Mouse (Mus musculus) stomach, postnatal 0 days (tissue): ENCODE measurements around the gene Treh. TPM values are rescaled to one million over a fixed set of nuclear protein-coding genes. Genes with fewer than 3 reads are reported as not detected.

Experiments used
- ATAC-seq: fragments of 200-750 bp; cut with Nextera tagmentation; 2 replicates; pipeline ENCODE4 v1.8.0; 2017; ENCODE audit not compliant: low FRiP score, low TSS enrichment
- DNase-seq: peaks from one replicate; pipeline ENCODE4 v3.0.0-alpha.2; 2016; ENCODE audit warnings: low spot score
- H3K27ac ChIP-seq: fragments of 300-500 bp; sonication (generic); replicated peaks from 2 replicates; pipeline ENCODE4 v1.5.1; 2014; ENCODE audit warnings: mild to moderate bottlenecking, control low read depth
- H3K27me3 ChIP-seq: fragments of 300-500 bp; sonication (generic); 2 replicates; pipeline ENCODE4 v1.6.1; 2014; ENCODE audit warnings: low read length; ENCODE audit not compliant: control insufficient read depth, insufficient read depth
- H3K36me3 ChIP-seq: fragments of 300-500 bp; sonication (generic); 2 replicates; pipeline ENCODE4 v1.6.1; 2014; ENCODE audit warnings: low read length, mixed read lengths; ENCODE audit not compliant: control insufficient read depth, insufficient read depth
- H3K4me1 ChIP-seq: fragments of 300-500 bp; sonication (generic); replicated peaks from 2 replicates; pipeline ENCODE4 v1.6.1; 2014; ENCODE audit warnings: antibody characterized with exemption; ENCODE audit not compliant: control insufficient read depth, insufficient read depth
- H3K4me2 ChIP-seq: fragments of 300-500 bp; sonication (generic); replicated peaks from 2 replicates; pipeline ENCODE4 v1.6.1; 2014; ENCODE audit warnings: low read depth, mild to moderate bottlenecking, control low read depth, moderate library complexity
- H3K4me3 ChIP-seq: fragments of 300-500 bp; sonication (generic); 2 replicates; pipeline ENCODE4 v1.5.1; 2014; ENCODE audit warnings: low read depth, low read length, control low read depth
- H3K9ac ChIP-seq: fragments of 300-500 bp; sonication (generic); 2 replicates; pipeline ENCODE4 v1.6.1; 2014; ENCODE audit warnings: mild to moderate bottlenecking, low read length, control low read depth, mixed read lengths
- H3K9me3 ChIP-seq: fragments of 300-500 bp; sonication (generic); 2 replicates; pipeline ENCODE4 v1.6.1; 2016; ENCODE audit warnings: low read length; ENCODE audit not compliant: control insufficient read depth
- CTCF ChIP-seq: IDR thresholded peaks from 2 replicates; pipeline ENCODE4 v1.5.1; 2016; ENCODE audit warnings: antibody characterized with exemption, low read depth, mild to moderate bottlenecking, moderate library complexity
- EP300 ChIP-seq: optimal IDR thresholded peaks from 2 replicates; pipeline ENCODE3; 2016; ENCODE audit warnings: antibody characterized with exemption
- WGBS: fragments of 180-500 bp; shearing (Covaris S2); extraction: QIAGEN DNeasy Blood & Tissue Kit; methylation state at CpG from one replicate; pipeline ENCODE4 v1.1.7; 2014; 5-methylcytosine and 5-hydroxymethylcytosine counted together
- polyA plus RNA-seq: library from polyadenylated mRNA; unstranded; fragments of >200 nt; fragmentation: Nextera tagmentation; extraction: Ambion mirVana; gene quantifications from 2 replicates; pipeline ENCODE4 v1.2.1, GENCODE M21; 2015

The Treh gene
- polyA plus RNA-seq, 1 experiment from 2014 or later, result not detected

GRCm38 (mm10) chr9:44655098-44656066 is 17.7 kb upstream of the Treh start:
- 0 out of 2 replicates have a peak, but pooled peaks cover 3% of the 10 kb centered on the region for H3K4me1 ChIP-seq
- no peak overlapping the region; the same call in 1 of the 2 replicates for H3K27ac ChIP-seq
- no peaks in the 10 kb centered on the region for H3K36me3 ChIP-seq
- no peaks in the 10 kb centered on the region for H3K27me3 ChIP-seq
- H3K9me3 ChIP-seq, result no peaks in the 10 kb centered on the region
- H3K9ac ChIP-seq, result no peak overlapping the region; the same call in 1 of the 2 replicates
- peak; percentile 90 for TF ChIP-seq CTCF
- no peak for TF ChIP-seq EP300
- H3K4me3 ChIP-seq, result peak overlapping the region; percentile 24
- peak overlapping the region; percentile 51 for H3K4me2 ChIP-seq
- peak; percentile 58 for DNase-seq
- 20% methylated on average over 26 of the region's 26 CpGs for WGBS
- ATAC-seq, result peak; percentile 64

GRCm38 (mm10) chr9:44663706-44664105 is 9.3 kb upstream of the Treh start:
- no peak for DNase-seq
- TF ChIP-seq CTCF (no peak), EP300 (no peak)
- Histone ChIP-seq H3K27ac (no peak overlapping the region), H3K4me2 (no peak overlapping the region), H3K27me3 (no peaks in the 10 kb centered on the region), H3K4me1 (no peaks in the 10 kb centered on the region), H3K9ac (no peak overlapping the region), H3K36me3 (no peaks in the 10 kb centered on the region), H3K9me3 (no peaks in the 10 kb centered on the region), H3K4me3 (no peak overlapping the region)
- WGBS, result 78% methylated on average over 6 of the region's 6 CpGs
- ATAC-seq, result no peak

GRCm38 (mm10) chr9:44671416-44671815 is 1.6 kb upstream of the Treh start:
- Histone ChIP-seq H3K4me3 (no peak overlapping the region), H3K9ac (no peak overlapping the region), H3K9me3 (no peaks in the 10 kb centered on the region), H3K4me1 (no peaks in the 10 kb centered on the region), H3K27ac (no peak overlapping the region), H3K4me2 (no peak overlapping the region), H3K36me3 (no peaks in the 10 kb centered on the region), H3K27me3 (no peaks in the 10 kb centered on the region)
- no peak for ATAC-seq
- 85% methylated on average over 5 of the region's 5 CpGs for WGBS
- no peak for DNase-seq
- TF ChIP-seq EP300, result no peak
- TF ChIP-seq CTCF, result no peak

- H3K4me3 ChIP-seq, result no peak overlapping the region
- DNase-seq, result no peak
- no peak overlapping the region for H3K27ac ChIP-seq
- no peak overlapping the region for H3K4me2 ChIP-seq
- H3K36me3 ChIP-seq, result no peaks in the 10 kb centered on the region
- no peak overlapping the region for H3K9ac ChIP-seq
- no peak for TF ChIP-seq EP300
- no peak for TF ChIP-seq CTCF
- H3K27me3 ChIP-seq, result no peaks in the 10 kb centered on the region
- 66% methylated on average over 2 of the region's 2 CpGs for WGBS
- no peak for ATAC-seq
- H3K4me1 ChIP-seq, result no peaks in the 10 kb centered on the region
- H3K9me3 ChIP-seq, result no peaks in the 10 kb centered on the region
Observed at GRCm38 (mm10) chr9:44672291-44672865, 655 bp upstream of the Treh start.

GRCm38 (mm10) chr9:44678288-44678871 is 5.3 kb downstream of the Treh start:
- ATAC-seq (no peak), DNase-seq (no peak)
- WGBS, result 94% methylated on average over 2 of the region's 2 CpGs
- Histone ChIP-seq H3K36me3 (no peaks in the 10 kb centered on the region), H3K27me3 (no peaks in the 10 kb centered on the region), H3K4me2 (no peak overlapping the region), H3K9me3 (no peaks in the 10 kb centered on the region), H3K27ac (no peak overlapping the region), H3K4me3 (no peak overlapping the region), H3K9ac (no peak overlapping the region), H3K4me1 (no peaks in the 10 kb centered on the region)
- no peak for TF ChIP-seq EP300
- TF ChIP-seq CTCF, result peak; percentile 49
